Mouse (Mus musculus) cortical plate, adult 2 months (tissue): ENCODE data around the gene Orm1. TPM values are rescaled to one million over a fixed set of nuclear protein-coding genes. Genes with fewer than 3 reads are reported as not detected.

Experiments used
- H3K27ac ChIP-seq: fragments of 200-500 bp; 2 replicates; pipeline ENCODE4 v1.5.1; 2012; ENCODE audit warnings: low read length, control low read depth, inconsistent platforms; ENCODE audit not compliant: insufficient read depth
- H3K4me1 ChIP-seq: fragments of 200-500 bp; 2 replicates; pipeline ENCODE4 v1.6.1; 2011; ENCODE audit warnings: low read length; ENCODE audit not compliant: control insufficient read depth, insufficient read depth
- H3K4me3 ChIP-seq: fragments of 200-500 bp; 2 replicates; pipeline ENCODE4 v1.5.1; 2011; ENCODE audit warnings: mild to moderate bottlenecking, low read length, control low read depth; ENCODE audit not compliant: insufficient read depth
- CTCF ChIP-seq: fragments of 200-500 bp; IDR thresholded peaks from 2 replicates; pipeline ENCODE4 v1.5.1; 2011; ENCODE audit warnings: mild to moderate bottlenecking, control low read depth, low read length; ENCODE audit not compliant: insufficient read depth; ENCODE audit errors: extremely low read depth
- POLR2A ChIP-seq: fragments of 200-500 bp; IDR thresholded peaks from 2 replicates; pipeline ENCODE4 v1.6.1; 2011; ENCODE audit warnings: mild to moderate bottlenecking, low read length, control low read depth; ENCODE audit not compliant: insufficient read depth; ENCODE audit errors: extremely low read depth
- polyA plus RNA-seq: library from polyadenylated mRNA; depleted of rRNA; stranded (reverse); fragments of >200 nt; gene quantifications from 2 replicates; pipeline ENCODE4 v1.2.3, GENCODE M21; 2012; rRNA removed

Orm1 gene
- not detected in 2 replicates for polyA plus RNA-seq

GRCm38 (mm10) chr4:63344295-63344694, at the start of gene Orm1:
TSS of gene Orm1 (plus strand) at chr4:63344560.
- Histone ChIP-seq H3K27ac (no peak within 1 kb of the TSS), H3K4me1 (no peaks in the 10 kb centered on the region), H3K4me3 (no peak within 1 kb of the TSS)
- TF ChIP-seq CTCF (no peak), POLR2A (no peak)

DNA sequence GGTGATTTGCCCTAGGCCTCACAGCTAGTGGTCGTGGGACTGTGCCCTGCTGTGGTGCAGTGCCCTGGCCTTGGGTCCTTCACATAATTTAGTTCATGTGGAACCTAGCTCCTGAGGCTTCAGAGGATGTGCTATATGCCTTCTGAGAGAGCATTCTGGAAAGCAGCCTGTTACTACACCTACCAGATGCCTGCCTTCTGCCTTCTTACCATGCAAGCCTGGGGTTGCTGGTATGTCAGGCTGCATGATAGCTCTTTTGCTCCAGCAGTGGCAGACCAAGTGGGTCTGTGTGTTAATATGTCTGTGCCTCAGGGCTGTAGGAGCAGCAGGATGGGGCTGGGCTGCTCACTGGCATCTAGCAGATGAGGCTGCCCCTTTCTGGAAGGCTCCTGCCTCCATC, 48.7 kb upstream of the Orm1 start:
- Histone ChIP-seq H3K4me3 (no peak overlapping the region), H3K27ac (no peak overlapping the region), H3K4me1 (0 out of 2 replicates have a peak, but pooled peaks cover 1% of the 10 kb centered on the region)
- TF ChIP-seq POLR2A (no peak), CTCF (no peak)

- H3K4me1 ChIP-seq: 0 out of 2 replicates have a peak, but pooled peaks cover 1% of the 10 kb centered on the region
- H3K27ac ChIP-seq: no peak overlapping the region
- no peak overlapping the region for H3K4me3 ChIP-seq
- TF ChIP-seq POLR2A: no peak
- TF ChIP-seq CTCF: no peak
Measured at GRCm38 (mm10) chr4:63296263-63296662, 48.1 kb upstream of the Orm1 start.

- TF ChIP-seq CTCF (no peak), POLR2A (no peak)
- H3K4me1 ChIP-seq: 0 out of 2 replicates have a peak, but pooled peaks cover 1% of the 10 kb centered on the region
- no peak overlapping the region for H3K27ac ChIP-seq
- H3K4me3 ChIP-seq: no peak overlapping the region
Measured at GRCm38 (mm10) chr4:63296876-63297275, 47.5 kb upstream of the Orm1 start.

- Histone ChIP-seq H3K4me3 (no peak overlapping the region), H3K4me1 (0 out of 2 replicates have a peak, but pooled peaks cover 1% of the 10 kb centered on the region), H3K27ac (no peak overlapping the region)
- TF ChIP-seq POLR2A: no peak
- TF ChIP-seq CTCF: no peak
Measured at GRCm38 (mm10) chr4:63298191-63298590, 46.2 kb upstream of the Orm1 start.

DNA sequence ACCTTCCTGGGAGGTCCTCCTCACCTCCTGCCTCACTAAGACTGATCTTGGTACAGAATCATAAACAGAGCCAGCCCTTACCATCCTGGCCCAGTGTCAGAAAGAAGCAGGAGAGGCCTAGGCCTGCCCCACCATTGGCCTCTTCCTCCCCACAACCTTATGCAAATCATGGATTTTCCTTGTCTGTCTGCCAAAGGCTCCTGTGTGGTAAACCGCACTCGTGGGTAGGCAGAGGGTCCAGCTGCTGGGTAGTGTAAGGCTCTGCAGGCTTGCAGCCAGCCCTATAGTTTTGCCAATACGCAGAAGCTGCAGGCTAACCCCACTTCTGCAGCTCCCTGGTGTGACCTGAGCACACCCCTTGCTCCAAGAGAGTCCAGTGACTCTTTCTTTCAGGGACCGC, 41.7 kb upstream of the Orm1 start:
- H3K27ac ChIP-seq: no peak overlapping the region
- no peak for TF ChIP-seq POLR2A
- TF ChIP-seq CTCF: no peak
- H3K4me3 ChIP-seq: no peak overlapping the region
- no peaks in the 10 kb centered on the region for H3K4me1 ChIP-seq

GRCm38 (mm10) chr4:63307175-63308062, 36.9 kb upstream of the Orm1 start:
- no peak for TF ChIP-seq POLR2A
- TF ChIP-seq CTCF: peak; percentile 58
- H3K27ac ChIP-seq: no peak overlapping the region

GRCm38 (mm10) chr4:63308316-63308715, 36.0 kb upstream of the Orm1 start:
- Histone ChIP-seq H3K4me1 (no peaks in the 10 kb centered on the region), H3K4me3 (no peak overlapping the region), H3K27ac (no peak overlapping the region)
- TF ChIP-seq CTCF: no peak
- no peak for TF ChIP-seq POLR2A

More at GRCm38 (mm10) chr4:63307175-63308062, 36.9 kb upstream of the Orm1 start:
- Histone ChIP-seq H3K4me1 (no peaks in the 10 kb centered on the region), H3K4me3 (no peak overlapping the region)

- H3K4me3 ChIP-seq: no peak overlapping the region
- no peak for TF ChIP-seq POLR2A
- TF ChIP-seq CTCF: no peak
- H3K27ac ChIP-seq: no peak overlapping the region
Measured at GRCm38 (mm10) chr4:63310247-63310855, 34.0 kb upstream of the Orm1 start.

GRCm38 (mm10) chr4:63311426-63311825, 32.9 kb upstream of the Orm1 start:
- Histone ChIP-seq H3K4me1 (no peaks in the 10 kb centered on the region), H3K27ac (no peak overlapping the region), H3K4me3 (no peak overlapping the region)
- TF ChIP-seq CTCF (no peak), POLR2A (no peak)

More at GRCm38 (mm10) chr4:63310247-63310855, 34.0 kb upstream of the Orm1 start:
- no peaks in the 10 kb centered on the region for H3K4me1 ChIP-seq
